Mouse (Mus musculus) midbrain, embryonic 13.5 days (tissue): ENCODE measurements around the gene Rabgap1l. TPM values are rescaled to one million over a fixed set of nuclear protein-coding genes. Genes with fewer than 3 reads are reported as not detected.

Experiments used
- ATAC-seq: fragments of 200-750 bp; cut with Nextera tagmentation; 2 replicates; pipeline ENCODE4 v1.8.0; 2017; ENCODE audit warnings: mild to moderate bottlenecking, moderate TSS enrichment, moderate library complexity
- H3K27ac ChIP-seq: fragments of 300-500 bp; sonication (generic); 2 replicates; pipeline ENCODE4 v1.5.1; 2015; ENCODE audit warnings: inconsistent platforms, mild to moderate bottlenecking, moderate library complexity
- H3K27me3 ChIP-seq: fragments of 300-500 bp; sonication (generic); 2 replicates; pipeline ENCODE4 v1.6.1; 2015; ENCODE audit warnings: mild to moderate bottlenecking, inconsistent platforms
- H3K36me3 ChIP-seq: fragments of 300-500 bp; sonication (generic); 2 replicates; pipeline ENCODE4 v1.6.1; 2015; ENCODE audit warnings: mild to moderate bottlenecking, inconsistent platforms
- H3K4me1 ChIP-seq: fragments of 300-500 bp; sonication (generic); replicated peaks from 2 replicates; pipeline ENCODE4 v1.6.1; 2015; ENCODE audit warnings: inconsistent platforms
- H3K4me2 ChIP-seq: fragments of 300-500 bp; sonication (generic); replicated peaks from 2 replicates; pipeline ENCODE4 v1.6.1; 2015; ENCODE audit warnings: moderate library complexity, mild to moderate bottlenecking, inconsistent platforms
- H3K4me3 ChIP-seq: fragments of 300-500 bp; sonication (generic); replicated peaks from 2 replicates; pipeline ENCODE4 v1.5.1; 2015; ENCODE audit warnings: mild to moderate bottlenecking, inconsistent platforms
- H3K9ac ChIP-seq: fragments of 300-500 bp; sonication (generic); replicated peaks from 2 replicates; pipeline ENCODE4 v1.6.1; 2015; ENCODE audit warnings: mild to moderate bottlenecking, inconsistent platforms
- H3K9me3 ChIP-seq: fragments of 300-500 bp; sonication (generic); 2 replicates; pipeline ENCODE4 v1.6.1; 2016; ENCODE audit warnings: mild to moderate bottlenecking, inconsistent platforms
- WGBS: fragments of 180-500 bp; shearing (Covaris S2); methylation state at CpG from one replicate; pipeline ENCODE4 v1.1.7; 2015; 5-methylcytosine and 5-hydroxymethylcytosine counted together
- polyA plus RNA-seq: library from polyadenylated mRNA; unstranded; fragments of >200 nt; fragmentation: Nextera tagmentation; extraction: Ambion mirVana; gene quantifications from 2 replicates; pipeline ENCODE4 v1.2.1, GENCODE M21; 2015

The Rabgap1l gene
- polyA plus RNA-seq, 1 experiment from 2014 or later: 25.2 TPM

DNA sequence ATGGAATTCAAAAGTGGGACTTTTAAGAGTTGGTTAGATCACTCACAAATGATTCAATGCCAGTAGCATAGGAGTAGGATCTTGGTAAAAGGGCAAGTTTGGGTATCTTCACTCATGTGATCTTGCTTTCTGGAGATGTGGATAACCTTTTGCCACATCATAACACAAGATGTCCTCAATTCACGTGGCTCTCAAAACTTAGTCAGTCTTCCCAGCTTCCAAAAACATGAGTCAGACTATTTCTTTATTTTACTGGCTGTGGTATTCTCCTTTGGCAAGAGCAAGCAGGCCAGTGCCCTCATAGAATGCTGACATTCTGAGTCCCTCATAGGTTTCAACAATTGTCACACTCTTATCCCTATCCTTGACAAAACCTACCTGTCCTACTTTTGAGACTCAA, 242.4 kb downstream of the Rabgap1l start:
- Histone ChIP-seq H3K4me3 (no peak overlapping the region), H3K27me3 (no peaks in the 10 kb centered on the region)
- WGBS: 80% methylated on average over 1 of the region's 1 CpGs

DNA sequence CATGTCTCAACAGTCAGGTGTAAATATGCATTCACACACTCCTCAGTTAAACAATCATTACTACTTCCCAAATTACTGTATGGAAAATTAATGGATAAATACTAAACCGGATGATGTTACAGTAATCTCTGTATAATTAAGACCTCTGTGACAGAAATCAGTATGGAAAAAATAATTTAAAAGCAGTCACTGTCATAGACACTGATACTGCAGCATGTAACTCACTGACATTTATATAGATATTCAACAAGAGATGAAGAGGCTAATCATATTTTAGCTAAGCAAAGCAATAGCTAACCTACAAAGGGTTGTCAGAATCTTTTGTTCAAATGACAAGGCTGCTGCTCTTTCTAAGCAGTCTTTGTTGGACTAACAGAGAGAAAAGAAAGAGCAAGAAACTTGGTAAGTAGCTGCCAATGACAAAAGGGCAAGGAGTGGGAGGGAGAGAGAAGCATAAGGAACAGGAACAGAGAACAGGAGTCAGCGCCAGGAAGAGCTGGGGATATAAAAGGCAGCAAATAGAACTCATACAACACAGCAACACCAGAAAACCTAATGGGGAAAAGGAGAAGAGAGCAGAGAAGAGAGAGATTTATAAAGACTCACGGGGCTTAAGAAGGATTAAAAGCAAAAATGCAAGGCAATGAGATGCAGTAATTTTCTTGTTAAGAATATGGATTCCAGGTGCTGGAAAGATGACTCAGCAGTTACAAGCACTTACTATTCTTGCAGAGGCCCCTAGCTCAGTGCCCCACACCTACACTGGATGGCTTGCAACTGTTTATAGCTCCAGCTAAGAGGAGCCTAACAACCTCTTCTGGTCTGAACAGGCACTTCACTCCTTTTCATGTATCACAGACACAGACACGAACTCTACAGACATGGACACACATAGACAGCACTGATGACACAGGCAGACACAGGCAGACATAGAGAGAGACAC, 244.8 kb downstream of the Rabgap1l start:
- H3K9ac ChIP-seq: no peak overlapping the region
- H3K9me3 ChIP-seq: no peaks in the 10 kb centered on the region
- ATAC-seq: peak; percentile 82
- no peak overlapping the region for H3K4me3 ChIP-seq
- H3K36me3 ChIP-seq: no peaks in the 10 kb centered on the region
- H3K4me1 ChIP-seq: peaks cover 12% of the 10 kb centered on the region
- no peak overlapping the region for H3K4me2 ChIP-seq
- no peaks in the 10 kb centered on the region for H3K27me3 ChIP-seq
- H3K27ac ChIP-seq: peak overlapping the region; percentile 69
- WGBS: 21% methylated on average over 4 of the region's 4 CpGs

More for the DNA sequence above, 242.4 kb downstream of the Rabgap1l start:
- Histone ChIP-seq H3K27ac (no peak overlapping the region), H3K9ac (no peak overlapping the region), H3K9me3 (no peaks in the 10 kb centered on the region), H3K4me2 (no peak overlapping the region), H3K36me3 (no peaks in the 10 kb centered on the region), H3K4me1 (peaks cover 12% of the 10 kb centered on the region)
- ATAC-seq: no peak

DNA sequence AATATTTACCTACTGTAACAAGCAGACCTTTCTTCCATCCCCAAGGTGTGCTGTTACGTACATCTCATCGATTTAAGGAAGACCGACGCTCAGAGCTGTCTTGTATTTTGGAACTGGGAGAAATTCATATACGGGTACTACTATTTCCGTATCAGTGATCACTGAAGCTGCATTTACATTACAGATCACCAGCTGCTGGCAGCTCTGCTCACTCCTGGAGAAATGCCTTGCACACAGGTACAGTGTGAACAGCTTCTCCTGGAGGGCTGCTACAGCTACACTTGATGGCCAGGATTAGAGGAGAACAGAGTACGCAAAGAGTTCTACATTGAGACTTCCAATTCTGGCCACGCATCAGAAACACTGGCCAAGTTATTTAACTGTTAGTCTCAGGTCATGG, 257.4 kb downstream of the Rabgap1l start:
- Histone ChIP-seq H3K27me3 (no peaks in the 10 kb centered on the region), H3K4me1 (peaks cover 14% of the 10 kb centered on the region), H3K9ac (no peak overlapping the region), H3K9me3 (no peaks in the 10 kb centered on the region), H3K27ac (peak overlapping the region; percentile 68), H3K4me2 (no peak overlapping the region), H3K4me3 (no peak overlapping the region), H3K36me3 (no peaks in the 10 kb centered on the region)
- 85% methylated on average over 8 of the region's 8 CpGs for WGBS
- no peak for ATAC-seq

DNA sequence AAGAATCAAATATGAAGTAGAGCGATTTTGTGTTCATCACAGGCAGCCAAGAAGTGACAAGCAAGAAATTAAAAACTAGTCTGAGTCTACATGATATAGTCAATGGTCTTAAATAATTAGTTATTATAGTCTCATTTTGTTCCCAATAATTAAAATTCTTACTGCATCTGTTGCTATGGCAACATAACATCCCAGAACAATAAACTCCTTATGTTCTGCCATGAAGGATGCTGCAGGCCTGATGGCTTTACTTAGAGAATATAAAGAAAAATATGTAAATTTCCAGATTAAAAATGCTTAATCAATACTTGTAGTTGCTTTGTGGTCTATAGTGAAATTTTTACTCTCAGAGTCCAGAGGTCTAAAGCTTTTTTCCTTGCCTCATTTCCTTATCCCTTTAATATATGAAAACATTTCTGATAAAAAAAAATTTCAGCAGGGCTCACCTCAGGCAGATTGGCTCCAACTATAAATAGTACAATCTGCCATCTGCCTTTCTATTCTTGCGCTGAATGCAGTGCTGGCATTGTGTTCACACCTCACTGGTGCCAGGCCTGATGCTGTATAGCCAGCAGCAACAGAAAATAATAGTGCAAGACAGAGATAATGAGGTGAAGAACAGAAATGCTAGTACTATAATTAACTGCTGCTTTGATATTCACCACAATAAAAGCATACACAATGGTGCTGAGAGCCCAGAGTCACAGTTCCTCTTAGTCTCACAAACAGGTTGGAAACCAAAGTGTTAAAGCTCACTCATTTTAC, 258.3 kb downstream of the Rabgap1l start:
- 55% methylated on average over 2 of the region's 2 CpGs for WGBS
- Histone ChIP-seq H3K9ac (no peak overlapping the region), H3K4me2 (no peak overlapping the region), H3K4me3 (no peak overlapping the region), H3K36me3 (no peaks in the 10 kb centered on the region), H3K4me1 (peaks cover 14% of the 10 kb centered on the region), H3K27ac (peak overlapping the region; percentile 67; the same call in 1 of the 2 replicates), H3K27me3 (no peaks in the 10 kb centered on the region), H3K9me3 (no peaks in the 10 kb centered on the region)
- ATAC-seq: peak; percentile 89

DNA sequence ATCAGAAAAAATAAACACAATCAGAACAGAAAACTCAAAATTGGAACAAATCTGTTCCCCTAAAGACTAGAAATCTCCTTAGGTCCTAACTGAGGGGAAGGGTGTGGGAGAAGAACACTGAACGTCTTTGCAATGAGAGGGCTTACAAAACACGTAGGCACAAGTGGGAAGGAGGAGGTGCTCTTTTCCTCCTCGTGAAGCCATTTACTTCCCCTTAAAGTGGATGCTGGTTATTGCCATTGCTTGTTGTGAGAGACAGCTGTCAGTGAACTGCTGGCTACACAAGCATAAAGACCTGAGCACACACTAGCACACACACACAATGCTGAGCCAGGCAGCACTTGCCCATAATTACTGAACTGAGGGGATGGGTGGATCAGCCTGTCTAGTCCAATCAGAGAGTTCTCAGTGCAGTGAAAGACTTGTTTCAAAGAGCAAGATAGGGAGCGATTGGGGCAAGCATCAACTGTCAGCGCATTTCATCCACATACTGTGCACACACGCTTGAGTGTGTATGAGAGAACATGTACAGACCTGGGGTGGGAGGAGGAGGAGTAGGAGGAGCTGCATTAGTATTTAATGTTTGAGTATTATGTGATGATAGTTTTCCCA, 259.7 kb downstream of the Rabgap1l start:
- 45% methylated on average over 6 of the region's 6 CpGs for whole genome bisulfite sequencing
- no peaks in the 10 kb centered on the region for H3K9me3 ChIP-seq
- no peaks in the 10 kb centered on the region for H3K36me3 ChIP-seq
- H3K27ac ChIP-seq: peak overlapping the region; percentile 44
- H3K4me1 ChIP-seq: peaks cover 14% of the 10 kb centered on the region
- H3K4me2 ChIP-seq: no peak overlapping the region
- H3K4me3 ChIP-seq: no peak overlapping the region
- H3K27me3 ChIP-seq: no peaks in the 10 kb centered on the region
- ATAC-seq: peak; percentile 68
- H3K9ac ChIP-seq: no peak overlapping the region; the same call in 1 of the 2 replicates

DNA sequence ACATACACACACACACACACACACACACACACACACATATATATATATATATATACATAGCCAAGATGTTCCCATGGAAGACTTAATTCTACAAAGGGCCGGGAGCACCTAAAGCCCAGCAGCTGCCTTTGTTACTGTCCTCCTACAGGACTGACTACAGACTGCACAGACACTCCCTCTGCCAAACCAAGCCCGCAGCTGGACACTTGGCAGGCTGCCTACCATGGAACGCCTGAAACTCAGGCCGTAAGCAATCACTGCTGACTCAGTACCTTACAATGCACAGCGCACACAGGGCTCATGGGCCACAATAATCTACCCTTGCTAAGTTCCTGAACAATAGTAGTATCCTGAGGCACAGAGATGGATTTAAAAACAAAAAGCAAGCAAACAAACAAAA, 261.6 kb downstream of the Rabgap1l start:
- Histone ChIP-seq H3K4me3 (no peak overlapping the region), H3K27me3 (no peaks in the 10 kb centered on the region), H3K4me2 (no peak overlapping the region), H3K4me1 (peaks cover 14% of the 10 kb centered on the region), H3K27ac (peak overlapping the region; percentile 16; the same call in 1 of the 2 replicates), H3K9me3 (no peaks in the 10 kb centered on the region), H3K36me3 (no peaks in the 10 kb centered on the region), H3K9ac (no peak overlapping the region)
- 34% methylated on average over 5 of the region's 5 CpGs for WGBS
- peak; percentile 86 for ATAC-seq

DNA sequence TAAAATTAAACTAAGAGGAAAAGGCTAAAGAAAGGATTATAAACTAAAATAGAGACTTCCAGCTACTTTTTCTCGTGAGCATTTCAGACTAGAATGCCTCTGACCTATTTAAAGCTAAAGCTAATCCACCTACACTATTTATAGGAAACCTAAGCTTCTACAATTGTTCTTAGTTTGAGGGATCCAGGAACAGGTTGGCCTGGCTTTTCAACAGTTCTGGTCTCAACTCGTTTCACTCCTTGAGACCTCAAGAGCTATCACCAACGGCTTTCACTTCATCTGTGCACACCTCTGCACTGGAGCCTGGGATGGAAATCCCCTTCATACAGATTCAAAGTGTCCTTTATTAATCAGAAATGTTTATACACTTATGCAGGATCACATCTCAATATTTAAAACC, 271.1 kb downstream of the Rabgap1l start:
- WGBS: 62% methylated on average over 3 of the region's 3 CpGs
- Histone ChIP-seq H3K27me3 (no peaks in the 10 kb centered on the region), H3K27ac (no peak overlapping the region), H3K4me1 (no peaks in the 10 kb centered on the region), H3K4me3 (no peak overlapping the region), H3K9me3 (no peaks in the 10 kb centered on the region), H3K36me3 (no peaks in the 10 kb centered on the region), H3K9ac (no peak overlapping the region), H3K4me2 (no peak overlapping the region)
- no peak for ATAC-seq

DNA sequence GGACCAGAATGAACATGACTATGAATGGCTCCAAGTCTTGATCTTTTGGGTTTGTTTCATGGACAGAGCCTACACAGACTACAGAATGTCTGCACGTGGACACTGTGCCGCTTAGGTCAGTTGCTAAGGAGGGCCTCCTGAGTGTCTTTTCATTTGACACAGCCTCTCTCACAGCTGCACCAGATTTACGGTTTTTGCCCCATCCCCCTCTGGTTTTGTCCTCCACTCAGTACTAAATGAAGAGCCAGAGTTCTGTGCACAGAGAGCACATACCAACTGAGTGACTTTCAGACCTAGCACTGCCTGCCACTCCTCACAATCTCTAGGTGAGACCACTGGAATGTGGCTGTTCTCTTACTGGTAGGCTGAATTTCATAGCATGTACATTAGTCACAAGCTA, 272.3 kb downstream of the Rabgap1l start:
- no peaks in the 10 kb centered on the region for H3K27me3 ChIP-seq
- no peak overlapping the region for H3K27ac ChIP-seq
- no peaks in the 10 kb centered on the region for H3K36me3 ChIP-seq
- ATAC-seq: no peak
- no peak overlapping the region for H3K4me2 ChIP-seq
- no peak overlapping the region for H3K9ac ChIP-seq
- no peak overlapping the region for H3K4me3 ChIP-seq
- H3K4me1 ChIP-seq: no peaks in the 10 kb centered on the region
- no peaks in the 10 kb centered on the region for H3K9me3 ChIP-seq
- 36% methylated on average over 3 of the region's 3 CpGs for WGBS

DNA sequence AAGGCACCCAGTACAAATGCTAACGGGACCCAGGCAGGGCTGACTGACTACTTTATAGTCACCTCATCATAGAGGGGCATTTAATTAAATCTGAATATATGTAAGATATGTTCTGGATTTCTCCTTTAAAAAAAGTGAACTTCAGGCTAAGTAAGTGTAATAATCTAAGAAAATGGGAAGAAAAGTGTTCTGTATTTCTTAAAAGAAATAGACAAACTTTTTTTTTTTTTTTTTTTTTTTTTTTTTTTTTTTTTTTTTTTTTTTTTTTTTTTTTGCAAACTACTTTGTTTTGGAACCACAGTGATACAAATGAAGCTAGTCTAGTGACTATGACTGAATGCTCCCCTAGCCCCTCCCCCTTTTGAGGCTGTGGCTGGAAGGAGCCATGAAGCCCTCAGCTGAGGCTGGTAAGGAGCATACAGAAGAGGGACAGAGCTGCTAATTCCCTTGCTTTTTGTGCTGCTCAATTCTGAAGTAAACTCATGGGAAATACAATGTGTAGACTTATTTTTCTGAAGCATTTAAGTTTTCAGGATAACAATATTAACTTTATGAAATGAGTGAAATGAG, 273.0 kb downstream of the Rabgap1l start:
- H3K9ac ChIP-seq: no peak overlapping the region
- no peak overlapping the region for H3K4me2 ChIP-seq
- no peak overlapping the region for H3K27ac ChIP-seq
- no peaks in the 10 kb centered on the region for H3K36me3 ChIP-seq
- no peaks in the 10 kb centered on the region for H3K9me3 ChIP-seq
- H3K27me3 ChIP-seq: no peaks in the 10 kb centered on the region
- no peaks in the 10 kb centered on the region for H3K4me1 ChIP-seq
- no peak overlapping the region for H3K4me3 ChIP-seq
- 89% methylated on average over 1 of the region's 1 CpGs for WGBS
- ATAC-seq: no peak

DNA sequence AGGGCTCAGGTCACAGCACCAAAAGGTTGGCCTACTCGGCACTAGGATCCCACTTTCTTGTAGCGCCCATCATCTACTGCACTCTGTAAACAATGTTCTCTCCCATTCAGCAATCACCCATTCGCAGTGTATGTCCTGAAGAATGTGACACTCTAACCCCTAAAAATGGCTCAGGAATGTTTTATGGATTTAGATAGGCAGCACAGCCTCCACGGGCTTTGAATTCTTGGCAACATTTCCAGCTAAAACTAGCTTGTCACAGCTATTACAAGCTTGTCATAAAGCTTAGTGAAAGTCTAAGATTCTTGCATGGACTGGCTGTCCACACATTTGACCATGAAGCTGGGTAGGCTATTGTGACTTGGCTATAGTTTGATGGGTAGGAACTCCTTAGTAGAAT, 274.5 kb downstream of the Rabgap1l start:
- no peak overlapping the region for H3K4me3 ChIP-seq
- no peaks in the 10 kb centered on the region for H3K9me3 ChIP-seq
- WGBS: 79% methylated on average over 4 of the region's 4 CpGs
- no peak overlapping the region for H3K9ac ChIP-seq
- H3K4me2 ChIP-seq: no peak overlapping the region
- no peaks in the 10 kb centered on the region for H3K4me1 ChIP-seq
- H3K36me3 ChIP-seq: no peaks in the 10 kb centered on the region
- no peak for ATAC-seq
- H3K27me3 ChIP-seq: no peaks in the 10 kb centered on the region
- no peak overlapping the region for H3K27ac ChIP-seq

DNA sequence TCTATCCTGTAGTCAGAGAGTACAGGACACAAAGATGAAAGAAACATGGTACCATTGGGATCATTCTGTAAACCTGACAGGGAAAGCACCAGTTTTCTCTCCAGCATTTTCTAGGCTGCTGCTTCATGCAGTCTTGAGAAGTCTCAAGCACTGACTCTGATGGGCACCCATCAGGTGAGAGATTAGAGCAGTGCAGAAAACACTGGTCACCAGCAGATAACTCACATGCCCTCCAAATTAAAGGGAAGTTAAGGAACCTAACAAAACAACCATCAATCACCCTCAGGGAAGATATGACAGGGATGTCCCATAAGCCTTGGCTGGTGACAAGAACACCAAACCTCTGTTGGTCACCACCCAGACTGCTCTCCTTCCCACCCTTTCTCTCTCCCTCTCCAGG, 285.2 kb downstream of the Rabgap1l start:
- H3K4me1 ChIP-seq: no peaks in the 10 kb centered on the region
- no peak overlapping the region for H3K9ac ChIP-seq
- no peak overlapping the region for H3K27ac ChIP-seq
- no peaks in the 10 kb centered on the region for H3K36me3 ChIP-seq
- no peak for ATAC-seq
- no peaks in the 10 kb centered on the region for H3K27me3 ChIP-seq
- H3K4me3 ChIP-seq: no peak overlapping the region
- H3K4me2 ChIP-seq: no peak overlapping the region
- H3K9me3 ChIP-seq: no peaks in the 10 kb centered on the region
